In the genomic region with DNA sequence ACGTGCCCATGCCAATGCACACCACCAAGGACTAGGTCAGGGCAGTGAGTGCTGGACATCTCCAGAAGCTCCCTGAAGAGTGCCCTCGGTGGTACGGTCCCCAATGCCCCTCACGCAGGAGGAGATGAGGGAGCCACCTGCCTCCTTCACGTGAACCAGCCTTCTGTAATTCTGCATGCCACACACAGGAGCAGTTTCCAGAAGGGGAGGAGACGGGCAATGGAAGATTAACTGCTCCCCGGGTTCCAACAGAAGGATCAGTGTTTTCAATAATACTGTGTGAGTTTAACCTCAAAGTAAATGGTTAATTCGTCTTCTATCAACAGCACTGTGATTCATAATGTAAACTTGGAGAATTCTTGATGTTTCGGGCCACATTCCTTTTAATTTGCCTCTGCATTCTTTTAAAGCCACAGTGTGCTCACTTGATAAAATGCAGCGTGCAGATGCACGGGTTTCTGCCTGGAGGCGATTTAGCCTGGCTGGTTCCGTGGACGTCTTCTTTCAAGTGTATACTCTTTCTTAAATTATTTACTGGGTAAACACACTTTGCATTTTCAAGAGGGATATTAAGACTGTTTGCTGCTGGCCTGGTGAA, we compare ENCODE assay signal across 14 mouse cellular contexts.
DNase-seq lines count a peak whose midpoint lies in the region; ATAC-seq and TF ChIP-seq lines count a peak whose summit lies in the region.
"Had no signal": no experiment of that assay in that cellular context is flagged by ENCODE, and none has a peak within 500 bp of the region (broad histone marks: within the 10 kb centered on the region; RNA-seq: fewer than 3 reads in every experiment).

No protein-coding gene starts in this region.

- H3K27me3 ChIP-seq in embryonic facial prominence, embryonic 12.5 days, result no peaks in the 10 kb centered on the region
- no peaks in the 10 kb centered on the region for H3K27me3 ChIP-seq in kidney, embryonic 16.5 days (ENCODE audit: insufficient read depth, low read length)
- peaks cover 10% of the 10 kb centered on the region; the same call in 1 of the 2 replicates for H3K27me3 ChIP-seq in forebrain, embryonic 13.5 days
- H3K27me3 ChIP-seq: liver, embryonic 15.5 days had no signal

- 26% methylated on average over 14 of the region's 14 CpGs for WGBS in embryonic facial prominence, embryonic 12.5 days
- 34% methylated on average over 14 of the region's 14 CpGs for WGBS in kidney, embryonic 16.5 days
- 59% methylated on average over 14 of the region's 14 CpGs for WGBS in forebrain, embryonic 13.5 days

- no peaks in the 10 kb centered on the region for H3K36me3 ChIP-seq in embryonic facial prominence, embryonic 12.5 days
- no peaks in the 10 kb centered on the region for H3K36me3 ChIP-seq in kidney, embryonic 16.5 days (ENCODE audit: insufficient read depth, low read length)
- H3K36me3 ChIP-seq in forebrain, embryonic 13.5 days (ENCODE audit: poor library complexity, severe bottlenecking), result no peaks in the 10 kb centered on the region
- H3K36me3 ChIP-seq: liver, embryonic 15.5 days had no signal

- no peak for DNase-seq in layer of hippocampus, adult 2 months (ENCODE audit: low spot score in 2 of 2)
- DNase-seq in layer of hippocampus, adult 18-20 months (ENCODE audit: low spot score in 2 of 2), result no peak
- peak; percentile 82 for DNase-seq in 3T3-L1 (ENCODE audit: low read depth, low spot score)
- DNase-seq in cerebellum, postnatal 25 days, result no peak
- DNase-seq in retina, embryonic 14.5 days (ENCODE audit: low spot score), result no peak
- DNase-seq: heart, postnatal 4 days; layer of hippocampus, adult 9-11 months; thymus, postnatal 14 days had no signal

- ATAC-seq in embryonic facial prominence, embryonic 12.5 days (ENCODE audit: insufficient number of reproducible peaks, insufficient read depth, low FRiP score, low TSS enrichment), result no peak
- peak; percentile 21 for ATAC-seq in kidney, embryonic 16.5 days (ENCODE audit: low FRiP score, low TSS enrichment)
- ATAC-seq in forebrain, embryonic 13.5 days, result no peak
- ATAC-seq: activated CD4-positive, CD25-positive, alpha-beta regulatory T cell, adult 4 months; forebrain, embryonic 14.5 days had no signal

- no peak overlapping the region for H3K4me2 ChIP-seq in embryonic facial prominence, embryonic 12.5 days (replicated peaks)
- no peak overlapping the region for H3K4me2 ChIP-seq in kidney, embryonic 16.5 days (replicated peaks; ENCODE audit: low read depth, low read length)
- no peak overlapping the region for H3K4me2 ChIP-seq in forebrain, embryonic 13.5 days
- H3K4me2 ChIP-seq: liver, embryonic 15.5 days had no signal

- peak overlapping the region; percentile 15; the same call in 1 of the 2 replicates for H3K27ac ChIP-seq in layer of hippocampus, adult 2 months
- peak overlapping the region; percentile 47; the same call in 1 of the 2 replicates for H3K27ac ChIP-seq in embryonic facial prominence, embryonic 12.5 days
- peak overlapping the region; percentile 10; the same call in 1 of the 2 replicates for H3K27ac ChIP-seq in kidney, embryonic 16.5 days (ENCODE audit: low read length)
- H3K27ac ChIP-seq in forebrain, embryonic 13.5 days, result no peak overlapping the region
- H3K27ac ChIP-seq: liver, embryonic 15.5 days had no signal

- H3K4me3 ChIP-seq in layer of hippocampus, adult 2 months, result no peak overlapping the region
- no peak overlapping the region for H3K4me3 ChIP-seq in embryonic facial prominence, embryonic 12.5 days
- H3K4me3 ChIP-seq in kidney, embryonic 16.5 days (ENCODE audit: low read length), result no peak overlapping the region
- no peak overlapping the region for H3K4me3 ChIP-seq in forebrain, embryonic 13.5 days
- H3K4me3 ChIP-seq: liver, embryonic 15.5 days had no signal

- peaks cover 28% of the 10 kb centered on the region for H3K4me1 ChIP-seq in embryonic facial prominence, embryonic 12.5 days
- peaks cover 39% of the 10 kb centered on the region for H3K4me1 ChIP-seq in kidney, embryonic 16.5 days (ENCODE audit: insufficient read depth, low read length)
- peaks cover 26% of the 10 kb centered on the region for H3K4me1 ChIP-seq in forebrain, embryonic 13.5 days

- no peaks in the 10 kb centered on the region for H3K9me3 ChIP-seq in embryonic facial prominence, embryonic 12.5 days
- no peaks in the 10 kb centered on the region for H3K9me3 ChIP-seq in kidney, embryonic 16.5 days (ENCODE audit: low read length)
- H3K9me3 ChIP-seq in forebrain, embryonic 13.5 days (replicated peaks), result no peaks in the 10 kb centered on the region
- H3K9me3 ChIP-seq: liver, embryonic 15.5 days had no signal

- TF ChIP-seq CTCF in layer of hippocampus, adult 2 months (conservative IDR thresholded peaks at IDR 0.05), result no peak

- H3K9ac ChIP-seq in embryonic facial prominence, embryonic 12.5 days, result no peak overlapping the region
- no peak overlapping the region for H3K9ac ChIP-seq in kidney, embryonic 16.5 days (replicated peaks; ENCODE audit: low read length)
- H3K9ac ChIP-seq in forebrain, embryonic 13.5 days, result no peak overlapping the region
- H3K9ac ChIP-seq: liver, embryonic 15.5 days had no signal
